Mouse (Mus musculus): ENCODE results near the gene Sema3g.

The Sema3g gene

GRCm38 (mm10) chr14:31195968-31196367, 21.7 kb upstream of the Sema3g start:
- DNase-seq (ENCODE audit: low spot score) = peak; percentile 53

GRCm38 (mm10) chr14:31197547-31198516, 19.8 kb upstream of the Sema3g start:
- peak; percentile 37 for DNase-seq (ENCODE audit: low spot score)

DNA sequence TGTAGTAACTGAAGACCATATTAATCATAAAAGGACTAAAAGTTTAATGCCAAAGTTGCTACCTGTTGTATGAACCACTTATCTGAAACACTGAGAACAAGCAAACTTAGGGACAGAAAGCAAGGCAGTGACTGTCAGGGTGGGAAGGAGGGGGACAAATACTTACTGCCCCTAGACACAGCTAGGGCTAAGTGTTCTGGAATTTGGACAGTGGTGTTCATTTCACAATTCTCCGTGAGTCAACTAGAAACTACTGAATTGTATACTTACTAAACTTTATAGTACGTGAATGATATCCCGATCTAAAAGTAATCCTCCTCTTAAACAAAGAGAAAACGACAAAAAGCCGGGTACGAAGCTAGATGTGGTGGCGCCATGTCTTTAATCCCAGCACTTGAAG, 18.1 kb upstream of the Sema3g start:
- DNase-seq (ENCODE audit: low spot score) = no peak

GRCm38 (mm10) chr14:31200038-31200437, 17.6 kb upstream of the Sema3g start:
- DNase-seq (ENCODE audit: low spot score) = no peak

- DNase-seq (ENCODE audit: low spot score) = no peak
Measured at GRCm38 (mm10) chr14:31204844-31205243, 12.8 kb upstream of the Sema3g start.

DNA sequence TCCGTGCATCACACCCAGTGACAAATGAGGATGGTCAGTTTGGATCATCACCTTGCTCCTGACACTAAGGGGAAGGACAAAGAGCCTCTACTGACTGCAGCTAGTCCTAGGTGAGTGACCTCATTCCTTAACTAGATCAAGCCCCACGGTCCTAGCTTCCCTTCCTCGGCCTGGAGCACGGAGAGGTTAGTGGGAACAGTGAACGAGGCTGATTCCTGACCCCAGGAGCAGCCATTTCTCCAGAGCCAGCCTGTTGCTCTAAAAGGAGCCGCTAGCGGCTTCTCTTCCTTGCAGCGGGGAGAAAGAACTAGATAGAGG, 12.5 kb upstream of the Sema3g start:
- no peak for DNase-seq (ENCODE audit: low spot score)

GRCm38 (mm10) chr14:31205562-31206467, 11.8 kb upstream of the Sema3g start:
- DNase-seq (ENCODE audit: low spot score) = peak; percentile 8

GRCm38 (mm10) chr14:31206472-31206981, 11.1 kb upstream of the Sema3g start:
- DNase-seq (ENCODE audit: low spot score) = peak; percentile 93

DNA sequence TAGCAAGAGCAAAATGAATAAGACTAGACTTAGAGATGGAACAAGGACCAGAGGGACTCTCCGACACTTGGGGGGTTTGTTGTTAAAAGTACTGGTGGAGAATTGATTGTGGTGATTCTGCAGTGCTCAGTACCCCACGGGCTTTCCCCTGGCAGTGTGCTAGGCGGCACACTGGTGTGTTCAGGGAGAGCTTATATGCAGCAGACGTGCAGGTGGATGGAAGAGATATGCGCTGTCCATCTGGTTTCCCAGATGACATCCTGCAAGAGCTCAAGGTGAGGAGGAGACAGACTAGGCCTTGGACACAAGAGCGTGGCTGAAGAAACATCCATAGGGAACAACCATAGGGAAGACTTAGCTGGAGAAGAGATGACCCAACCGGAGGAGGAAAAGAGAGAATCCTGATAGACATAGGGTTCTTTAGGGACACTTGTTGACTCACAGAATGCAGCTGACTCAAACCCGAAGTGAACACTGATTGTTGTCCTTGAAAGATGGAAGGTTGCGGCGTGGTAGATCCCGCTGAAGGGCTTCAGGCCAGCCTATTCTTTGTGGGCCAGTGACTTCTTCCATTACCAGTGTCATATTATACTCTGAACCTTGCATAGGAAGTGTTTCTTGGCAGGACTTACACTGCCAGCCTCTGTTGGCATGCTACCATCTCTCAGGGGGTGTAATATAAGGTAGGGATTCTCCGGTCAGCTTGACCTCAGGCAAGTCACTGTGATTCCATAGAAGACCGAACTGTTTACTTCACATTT, 10.4 kb upstream of the Sema3g start:
- no peak for DNase-seq (ENCODE audit: low spot score)

DNA sequence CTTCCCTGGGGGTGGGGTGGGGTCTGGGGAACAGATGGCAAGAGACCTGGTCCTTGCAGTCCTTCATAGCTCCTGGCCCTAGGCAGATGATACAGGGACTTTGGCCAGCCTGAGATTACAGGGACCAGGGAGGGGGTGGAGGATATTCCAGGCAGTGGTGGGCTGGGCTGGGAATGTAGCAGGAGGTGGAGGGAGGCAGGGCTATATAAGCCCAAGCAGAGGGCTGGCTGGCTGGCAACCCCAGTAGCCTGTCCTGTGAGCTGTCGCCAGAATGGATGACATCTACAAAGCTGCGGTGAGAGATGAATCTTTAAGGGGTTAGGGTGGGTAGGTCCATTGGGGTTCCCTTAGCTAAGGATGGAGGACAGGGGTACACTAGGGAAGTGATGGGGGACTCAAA, 9.6 kb upstream of the Sema3g start, which contains the start of gene Tnnc1:
Gene Tnnc1, plus strand, starts transcription at position 229 of the 400 bp plus-strand sequence.
- no peak for DNase-seq (ENCODE audit: low spot score)

- no peak for DNase-seq (ENCODE audit: low spot score)
Measured at GRCm38 (mm10) chr14:31209133-31209557, 8.5 kb upstream of the Sema3g start.

DNA sequence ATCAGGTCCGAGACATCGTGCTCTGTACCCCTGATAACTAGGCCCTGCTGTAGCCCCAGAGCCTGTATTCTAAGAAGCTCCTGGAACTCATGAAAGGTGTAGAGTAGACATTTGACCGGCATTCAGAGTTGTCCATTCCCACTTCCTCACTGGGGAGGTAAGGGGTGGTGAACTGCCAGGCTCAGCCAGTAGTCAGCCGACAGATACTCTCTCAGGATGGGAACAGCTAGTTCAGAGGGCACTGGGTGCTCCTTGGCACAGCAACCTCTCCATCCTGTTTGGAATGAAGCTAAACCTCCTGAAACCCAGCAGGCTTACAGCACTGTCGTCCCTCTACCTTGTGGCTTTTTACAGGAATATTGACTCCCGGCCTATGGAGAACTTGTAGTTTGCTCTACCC, 5.8 kb upstream of the Sema3g start:
- no peak for DNase-seq (ENCODE audit: low spot score)

DNA sequence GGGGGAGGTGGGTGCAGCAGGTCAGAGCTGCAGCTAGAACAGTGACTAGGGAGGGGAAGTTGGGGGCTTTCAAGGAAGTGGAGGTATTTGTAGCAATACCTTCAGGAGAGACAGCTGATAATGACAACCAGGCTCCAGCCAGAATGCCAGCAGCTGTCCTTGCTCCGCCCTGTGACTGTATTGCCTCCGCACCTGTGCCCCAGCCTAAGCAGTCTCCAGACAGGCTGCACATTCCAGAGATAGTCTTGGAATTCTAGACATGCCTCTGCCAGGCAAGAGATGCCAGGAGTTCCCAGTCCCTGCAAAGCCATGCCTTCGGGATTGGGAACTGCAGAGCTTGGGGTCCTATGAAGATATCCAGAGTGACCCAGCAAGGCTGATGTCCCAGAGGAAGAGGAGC, 5.2 kb upstream of the Sema3g start:
- no peak for DNase-seq (ENCODE audit: low spot score)

DNA sequence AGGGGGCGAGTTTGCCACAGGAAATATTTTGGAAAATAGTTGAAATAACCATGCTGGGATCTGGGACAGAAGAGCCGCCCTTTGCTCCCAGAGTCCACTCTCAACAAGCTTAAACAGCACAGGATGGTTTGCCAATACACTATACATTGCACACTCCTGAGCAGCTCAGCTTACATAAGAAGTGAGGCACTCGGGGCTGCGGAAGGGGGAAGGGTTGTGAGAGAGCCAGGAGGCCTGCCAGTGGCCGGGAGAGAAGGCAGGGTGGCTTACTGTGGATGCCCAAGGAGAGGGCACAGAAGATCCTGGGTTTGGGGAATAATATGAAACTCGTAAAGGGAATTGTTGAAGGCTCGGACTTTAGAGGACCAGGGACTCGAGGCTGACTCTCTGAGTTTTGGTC, 3.8 kb upstream of the Sema3g start:
- no peak for DNase-seq (ENCODE audit: low spot score)

- no peak for DNase-seq (ENCODE audit: low spot score)
Measured at GRCm38 (mm10) chr14:31214684-31215083, 3.0 kb upstream of the Sema3g start.

DNA sequence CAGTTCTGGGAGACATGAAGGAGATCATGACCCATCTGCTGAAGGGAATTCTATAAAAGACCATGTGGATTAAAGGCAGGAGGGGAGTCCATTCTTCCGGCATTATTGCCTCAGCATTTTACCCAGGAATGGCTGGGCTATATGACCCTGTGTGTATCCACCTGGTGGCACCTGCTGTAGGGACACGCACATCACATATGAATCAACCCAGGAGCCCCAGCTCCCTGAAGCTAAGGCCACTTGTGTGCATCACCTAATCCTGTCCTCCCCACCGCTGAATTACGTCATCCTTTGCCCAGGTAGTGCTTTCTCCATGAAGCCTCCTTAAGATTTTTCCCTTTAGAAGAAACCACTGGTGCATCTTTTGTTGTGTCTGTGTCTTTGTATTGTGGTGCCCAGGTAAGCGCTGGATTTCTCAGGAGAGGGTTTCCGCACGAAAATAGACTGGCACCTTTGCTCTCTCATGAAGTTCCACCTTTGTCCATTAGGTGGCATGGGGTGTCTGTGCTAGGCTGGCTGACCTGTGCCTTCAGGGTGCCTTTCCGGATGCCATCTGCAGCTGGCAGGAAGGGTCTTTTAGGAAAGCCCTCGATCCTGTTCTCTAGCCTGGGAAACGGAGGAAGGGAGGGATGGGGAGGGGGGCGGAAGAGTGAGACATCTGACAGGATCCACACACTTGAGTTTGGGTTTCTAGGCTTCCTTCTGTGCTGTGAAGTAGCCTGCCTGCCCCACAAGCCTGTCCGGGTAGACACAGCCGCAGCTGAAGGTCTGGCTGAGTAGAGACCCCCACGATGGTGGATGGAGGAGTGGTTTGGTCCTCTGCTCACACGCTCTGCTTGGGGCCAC, 2.3 kb upstream of the Sema3g start:
- peak; percentile 70 for DNase-seq (ENCODE audit: low spot score)

DNA sequence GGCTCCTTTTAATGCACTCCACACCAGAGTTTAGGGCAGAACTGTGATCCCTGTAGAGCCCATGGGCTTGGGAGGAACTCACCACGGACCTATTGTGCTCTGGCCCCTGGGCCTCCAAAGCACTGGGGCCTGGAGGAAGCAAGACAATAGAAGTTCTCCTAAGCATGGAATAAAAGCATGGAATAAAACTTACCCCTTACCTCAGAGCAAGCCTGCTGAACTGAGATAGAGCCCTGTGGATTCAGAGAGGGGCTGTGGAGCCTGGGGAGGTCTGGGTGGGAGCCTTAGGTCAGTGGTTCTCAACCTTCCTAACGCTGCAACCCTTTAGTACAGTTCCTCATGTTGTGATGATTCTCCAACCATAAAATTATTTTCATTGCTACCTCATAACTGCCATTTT, 814 bp upstream of the Sema3g start, which contains the start of gene Nisch:
Gene Nisch, minus strand, starts transcription at position 101 of the 400 bp plus-strand sequence.
- DNase-seq (ENCODE audit: low spot score) = no peak

GRCm38 (mm10) chr14:31226978-31227377, 9.3 kb downstream of the Sema3g start:
- no peak for DNase-seq (ENCODE audit: low spot score)

DNA sequence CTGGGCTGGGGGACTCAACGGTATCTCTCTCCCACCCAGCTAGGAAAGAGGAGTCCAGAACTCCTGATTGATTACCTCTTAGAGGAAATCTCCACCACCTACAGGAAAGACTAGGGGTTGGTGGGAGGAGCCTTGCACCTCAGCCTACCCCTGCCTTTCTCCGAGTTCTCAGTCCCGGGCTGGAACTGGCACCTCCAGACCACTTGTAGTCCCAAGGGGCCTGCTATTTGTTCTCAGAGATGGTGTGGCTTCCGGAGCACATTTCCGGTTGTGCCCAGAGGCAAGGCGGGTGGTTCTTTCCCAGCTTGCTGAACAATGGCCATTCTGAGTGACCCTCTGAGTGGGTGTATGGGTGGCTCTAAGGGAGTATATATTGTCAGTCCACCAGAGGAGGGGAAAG, 10.6 kb downstream of the Sema3g start:
- no peak for DNase-seq (ENCODE audit: low spot score)

DNA sequence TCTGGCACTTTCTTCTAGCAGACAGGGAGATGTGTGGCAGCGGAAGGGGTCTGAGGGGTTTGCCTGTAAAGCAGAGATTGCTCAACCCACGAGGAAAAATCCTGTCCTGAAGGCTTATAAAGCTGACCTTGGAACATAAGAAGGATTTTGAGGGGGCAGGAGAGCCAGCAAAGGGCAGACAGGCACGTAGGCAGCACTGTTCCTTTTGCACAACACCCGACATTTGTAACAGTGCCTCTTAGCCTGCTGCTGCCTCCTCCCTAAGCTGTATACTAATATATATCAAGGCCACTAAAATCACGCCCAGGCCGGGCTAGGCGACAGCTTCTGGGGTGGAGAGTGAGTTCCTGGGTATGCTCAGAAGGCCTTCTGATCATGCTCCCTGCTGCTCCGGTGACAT, 12.8 kb downstream of the Sema3g start:
- DNase-seq (ENCODE audit: low spot score) = no peak
